In genomic region chr7:122965386-122965785, GRCm38 (mm10) we compare ENCODE assay signal across 7 mouse cellular contexts. TPM values are rescaled to one million over a fixed set of nuclear protein-coding genes. Genes with fewer than 3 reads are reported as not detected.
DNase-seq lines count a peak whose midpoint lies in the region; ATAC-seq and TF ChIP-seq lines count a peak whose summit lies in the region.

Gene Rbbp6 (plus strand): TSS chr7:122965686.

- H3K27ac ChIP-seq in testis, adult 2 months (ENCODE audit: control insufficient read depth, insufficient read depth, low read depth, low read length): no peak within 1 kb of the TSS
- H3K27ac ChIP-seq in limb, embryonic 12.5 days: no peak within 1 kb of the TSS

- H3K9ac ChIP-seq in limb, embryonic 12.5 days (replicated peaks): no peak within 1 kb of the TSS

- no peaks in the 10 kb centered on the region for H3K36me3 ChIP-seq in testis, adult 2 months (ENCODE audit: control insufficient read depth, insufficient read depth, low read length)
- H3K36me3 ChIP-seq in limb, embryonic 12.5 days: no peaks in the 10 kb centered on the region

- no peak for DNase-seq in testis, postnatal 10 days (ENCODE audit: low spot score)
- DNase-seq in heart, postnatal 14 days: no peak
- DNase-seq in cerebellum, postnatal 14 days: no peak
- DNase-seq in urinary bladder, postnatal 36 days (ENCODE audit: low spot score in 2 of 2): no peak

- H3K9me3 ChIP-seq in limb, embryonic 12.5 days: no peaks in the 10 kb centered on the region

- 85% methylated on average over 5 of the region's 5 CpGs for WGBS in limb, embryonic 12.5 days

- H3K4me1 ChIP-seq in testis, adult 2 months (ENCODE audit: control insufficient read depth, insufficient read depth, low read length): no peaks in the 10 kb centered on the region
- H3K4me1 ChIP-seq in limb, embryonic 12.5 days (replicated peaks): no peaks in the 10 kb centered on the region

- TF ChIP-seq CTCF in testis, adult 2 months (IDR thresholded peaks at IDR 0.05; ENCODE audit: control insufficient read depth, insufficient read depth, insufficient replicate concordance, low read depth, low read length): no peak

- H3K27me3 ChIP-seq in testis, adult 2 months (ENCODE audit: control insufficient read depth, insufficient read depth, low read length): no peaks in the 10 kb centered on the region
- no peaks in the 10 kb centered on the region for H3K27me3 ChIP-seq in limb, embryonic 12.5 days

- H3K4me2 ChIP-seq in limb, embryonic 12.5 days: no peak within 1 kb of the TSS

- no peak for ATAC-seq in erythroblast, adult 5-6 weeks (replicated peaks; ENCODE audit: low FRiP score, poor library complexity, severe bottlenecking)
- ATAC-seq in limb, embryonic 12.5 days (ENCODE audit: insufficient number of reproducible peaks, insufficient read depth, low FRiP score, low TSS enrichment, low read depth): no peak

- no peak within 1 kb of the TSS for H3K4me3 ChIP-seq in testis, adult 2 months (ENCODE audit: control insufficient read depth, low read depth, low read length)
- H3K4me3 ChIP-seq in limb, embryonic 12.5 days (replicated peaks): no peak within 1 kb of the TSS

- intact Hi-C loops in heart, postnatal 14 days (cut with DNase I): no loop called here

- no peak for TF ChIP-seq POLR2A in testis, adult 2 months (IDR thresholded peaks at IDR 0.05; ENCODE audit: control insufficient read depth, low read depth, low read length)

RNA-seq across cellular contexts. Expression of gene Rbbp6, which starts in this region (rescaled TPM):
- 28.3 and 34.3 TPM in 2 replicates for polyA plus RNA-seq in testis, adult 2 months (2012; rRNA removed)
- total RNA-seq in erythroblast, adult 5-6 weeks (2015; ENCODE audit: low replicate concordance): 43.8 and 58.1 TPM in 2 replicates
- 27.5 and 29.0 TPM in 2 replicates for total RNA-seq in erythroblast, adult 5-6 weeks (2017; ENCODE audit: low replicate concordance)
- total RNA-seq in heart, postnatal 14 days (2021): 10 to 100 TPM; 40.5 to 42.2 TPM
- polyA plus RNA-seq in limb, embryonic 12.5 days (2016; fragmentation: Nextera tagmentation; extraction: Ambion mirVana): 38.7 and 42.2 TPM in 2 replicates
